Mouse (Mus musculus): Measurements from ENCODE around the gene Sdc3.

Gene Sdc3

DNA sequence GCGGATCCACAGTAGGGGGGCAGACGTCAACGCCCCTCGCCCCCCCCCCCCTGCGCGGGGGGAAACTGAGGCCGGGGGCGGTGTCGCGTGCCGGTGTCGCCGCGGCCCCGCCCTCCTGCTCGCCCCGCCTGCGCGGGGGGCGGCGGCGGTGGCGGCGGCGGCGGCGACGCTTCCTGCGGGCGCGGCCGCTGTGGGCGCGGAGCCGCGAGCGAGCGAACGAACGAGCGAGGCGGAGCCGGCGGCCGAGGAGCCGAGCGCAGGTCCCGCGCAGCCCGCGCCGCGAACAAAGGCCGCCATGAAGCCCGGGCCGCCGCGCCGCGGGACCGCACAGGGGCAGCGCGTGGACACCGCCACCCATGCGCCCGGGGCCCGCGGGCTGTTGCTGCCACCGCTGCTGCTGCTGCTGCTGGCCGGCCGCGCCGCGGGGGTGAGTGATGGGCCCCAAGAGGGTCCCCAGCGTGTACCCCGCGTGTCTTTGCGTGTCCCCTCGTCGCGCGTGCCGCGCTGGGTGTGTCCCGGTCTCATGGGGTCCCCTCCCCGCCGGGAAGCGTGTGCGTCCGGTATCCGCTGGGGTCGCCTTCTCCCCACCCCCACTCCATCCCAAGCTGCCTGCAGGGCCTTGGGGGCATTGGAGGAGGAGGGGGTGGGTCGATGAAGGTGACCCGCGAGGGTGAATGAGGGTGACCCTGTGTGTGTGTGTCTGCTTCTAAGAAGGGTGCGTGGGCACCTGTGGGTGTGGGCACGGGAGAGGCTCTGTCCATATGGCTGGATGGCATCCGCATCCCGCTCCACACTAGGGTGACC, at the start of gene Sdc3:
TSS of gene Sdc3 (plus strand) at position 162 of the 804 bp plus-strand sequence.
- DNase-seq (ENCODE audit: low spot score) = no peak

DNA sequence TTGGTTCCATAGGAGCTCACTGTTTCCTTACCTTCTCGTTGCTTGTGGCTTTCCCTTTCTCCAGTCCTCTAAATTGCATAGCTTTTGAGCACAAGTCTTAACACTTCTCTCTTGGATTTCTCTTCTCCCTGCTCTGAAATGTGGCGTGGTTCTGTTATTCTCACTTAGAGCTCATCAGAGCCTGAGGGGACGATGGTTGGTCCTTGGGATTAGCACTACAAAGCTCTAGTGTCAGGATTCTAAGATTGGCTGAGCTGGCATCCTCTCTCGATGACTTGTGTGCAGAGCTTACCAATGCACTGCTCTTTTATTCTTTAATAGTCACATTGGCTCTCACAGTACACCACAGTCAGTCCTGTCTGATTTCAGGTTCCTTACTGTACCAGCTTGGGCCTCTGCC, 48.3 kb upstream of the Sdc3 start:
- DNase-seq (ENCODE audit: low spot score) = no peak

DNA sequence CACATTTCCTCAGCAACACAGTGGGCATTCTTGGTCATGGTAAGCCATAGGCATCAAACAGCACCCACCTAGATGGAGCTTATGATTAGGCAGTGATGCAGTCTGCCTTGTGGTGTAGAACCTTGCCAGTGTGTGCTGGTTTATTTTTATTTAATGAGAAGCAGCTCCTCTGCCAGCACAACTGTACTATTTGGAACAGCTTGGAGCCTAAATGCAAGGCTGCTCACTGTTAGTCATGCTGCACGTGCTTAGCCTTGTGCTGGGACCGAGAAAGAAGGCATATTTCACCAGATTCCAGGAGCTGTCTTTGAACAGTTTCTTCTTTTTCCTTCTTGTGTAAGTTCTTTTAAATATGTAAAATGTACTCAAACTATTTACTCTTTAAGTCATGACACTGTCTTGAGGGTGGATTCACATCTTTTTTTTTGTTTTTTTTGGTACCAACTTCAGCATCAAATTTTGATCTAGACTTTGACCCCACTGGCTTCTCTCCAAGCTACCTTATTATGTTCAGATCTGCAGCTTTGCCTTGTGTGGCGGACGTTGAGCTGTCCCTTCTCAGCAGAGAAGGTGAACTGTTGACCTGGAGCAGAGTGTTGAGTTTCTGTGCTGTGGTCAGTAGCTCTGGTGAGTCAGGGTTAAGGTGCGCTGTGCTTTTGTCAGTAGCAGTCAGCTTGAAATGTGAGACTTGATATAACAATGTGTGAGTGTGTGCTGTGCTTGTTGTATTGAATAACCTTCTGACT, 46.6 kb upstream of the Sdc3 start:
- peak; percentile 72 for DNase-seq (ENCODE audit: low spot score)

DNA sequence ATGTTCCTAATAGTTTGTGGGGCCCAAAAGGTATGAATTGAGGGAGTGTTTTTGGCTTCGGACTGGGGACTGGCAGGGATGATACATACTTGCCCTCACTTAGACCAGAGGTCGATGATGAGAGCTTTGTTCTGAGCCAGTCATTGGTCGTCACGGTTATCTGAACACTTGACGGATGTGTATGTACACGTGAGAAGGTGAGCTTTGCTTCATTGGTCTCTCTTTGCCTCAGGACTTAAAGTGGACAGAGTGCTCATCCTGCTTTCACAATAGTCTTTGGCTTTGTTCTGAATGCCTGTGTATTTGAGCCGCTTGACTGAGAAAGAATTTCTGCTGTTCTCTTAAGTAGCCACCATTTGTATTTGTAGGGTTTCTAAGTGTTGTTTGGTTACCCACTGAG, 42.8 kb upstream of the Sdc3 start:
- no peak for DNase-seq (ENCODE audit: low spot score)

DNA sequence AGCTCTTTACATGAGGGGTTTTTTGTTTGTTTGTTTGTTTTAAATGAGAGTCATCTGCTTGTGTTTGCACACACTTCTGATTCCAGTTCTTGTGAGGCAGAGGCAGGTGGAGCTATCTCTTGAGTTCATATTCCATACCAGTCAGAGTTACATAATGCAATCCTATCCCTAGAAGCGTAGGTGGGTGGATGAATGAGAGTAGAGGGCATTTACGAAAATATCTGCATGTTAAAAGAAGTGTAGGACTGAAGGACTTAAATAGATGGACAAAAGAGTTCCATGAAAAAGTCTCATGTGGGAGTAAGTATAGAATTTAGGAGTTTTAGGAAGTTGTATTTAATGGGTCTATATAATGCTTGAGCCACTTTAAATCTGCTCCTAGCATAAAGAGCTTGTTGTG, 40.4 kb upstream of the Sdc3 start:
- DNase-seq (ENCODE audit: low spot score) = no peak

DNA sequence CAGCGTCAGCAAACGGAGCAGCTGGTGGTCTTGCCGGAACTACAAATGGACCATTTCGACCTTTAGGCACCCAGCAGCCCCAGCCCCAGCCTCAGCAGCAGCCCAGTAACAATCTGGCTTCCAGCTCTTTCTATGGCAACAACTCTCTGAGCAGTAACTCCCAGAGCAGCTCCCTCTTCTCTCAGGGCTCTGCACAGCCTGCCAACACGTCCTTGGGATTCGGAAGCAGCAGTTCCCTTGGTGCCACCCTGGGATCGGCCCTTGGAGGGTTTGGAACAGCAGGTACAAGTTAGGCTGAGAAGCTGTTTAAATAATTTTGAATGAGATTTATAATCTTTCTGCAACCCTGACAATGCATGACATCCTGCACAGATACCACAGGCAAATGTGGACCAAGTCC, 39.7 kb upstream of the Sdc3 start:
- DNase-seq (ENCODE audit: low spot score) = no peak

DNA sequence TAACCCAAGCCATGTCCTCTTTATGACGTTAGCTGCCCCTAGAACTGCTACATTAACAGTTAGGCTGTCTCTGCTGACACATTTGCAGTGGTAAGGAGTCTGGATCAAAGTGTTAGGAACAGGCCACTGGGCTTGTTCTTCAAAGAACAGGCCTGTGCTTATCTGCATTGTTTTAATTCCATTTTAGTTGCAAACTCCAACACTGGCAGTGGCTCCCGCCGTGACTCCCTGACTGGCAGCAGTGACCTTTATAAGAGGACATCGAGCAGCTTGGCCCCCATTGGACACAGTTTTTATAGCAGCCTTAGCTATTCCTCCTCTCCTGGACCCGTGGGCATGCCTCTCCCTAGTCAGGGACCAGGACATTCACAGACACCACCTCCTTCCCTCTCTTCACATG, 38.6 kb upstream of the Sdc3 start:
- DNase-seq (ENCODE audit: low spot score) = no peak

DNA sequence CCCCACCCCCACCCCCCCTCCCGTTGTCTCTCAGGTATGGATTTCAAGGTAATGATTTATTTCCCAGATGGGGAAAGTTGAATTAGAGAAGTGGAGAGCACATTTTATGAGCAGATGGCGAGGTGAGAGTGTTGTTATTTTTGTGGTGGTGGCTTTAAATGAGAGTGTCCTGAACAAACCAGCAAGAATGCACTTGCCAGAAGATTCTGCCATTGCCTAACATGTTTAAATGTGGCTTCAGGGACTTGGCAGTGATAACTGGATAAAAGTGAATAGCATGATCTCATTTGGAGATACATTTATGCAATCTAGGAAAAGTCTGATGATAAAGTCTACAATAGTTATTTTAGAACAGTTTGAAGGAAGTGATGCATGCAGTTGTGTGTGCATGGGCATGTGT, 37.6 kb upstream of the Sdc3 start:
- DNase-seq (ENCODE audit: low spot score) = no peak

DNA sequence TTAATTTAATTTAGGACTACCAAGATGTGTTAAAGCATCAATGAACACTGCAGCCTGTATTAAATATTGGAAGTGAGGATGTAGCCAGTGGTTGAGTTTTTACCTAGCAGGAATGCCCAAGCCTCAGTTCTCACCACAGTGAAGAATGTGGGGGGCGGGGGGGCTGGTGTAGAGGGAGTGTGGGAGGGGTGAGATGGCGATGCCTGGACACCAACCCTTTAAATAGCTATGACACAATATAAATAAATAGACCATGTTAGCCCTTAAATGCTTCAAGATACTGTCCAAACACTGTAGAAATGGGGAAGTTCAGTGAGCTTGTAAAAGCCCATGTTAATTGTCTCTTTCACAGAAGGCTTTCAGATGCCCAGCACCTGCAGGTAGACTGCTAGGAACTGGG, 32.5 kb upstream of the Sdc3 start:
- no peak for DNase-seq (ENCODE audit: low spot score)

DNA sequence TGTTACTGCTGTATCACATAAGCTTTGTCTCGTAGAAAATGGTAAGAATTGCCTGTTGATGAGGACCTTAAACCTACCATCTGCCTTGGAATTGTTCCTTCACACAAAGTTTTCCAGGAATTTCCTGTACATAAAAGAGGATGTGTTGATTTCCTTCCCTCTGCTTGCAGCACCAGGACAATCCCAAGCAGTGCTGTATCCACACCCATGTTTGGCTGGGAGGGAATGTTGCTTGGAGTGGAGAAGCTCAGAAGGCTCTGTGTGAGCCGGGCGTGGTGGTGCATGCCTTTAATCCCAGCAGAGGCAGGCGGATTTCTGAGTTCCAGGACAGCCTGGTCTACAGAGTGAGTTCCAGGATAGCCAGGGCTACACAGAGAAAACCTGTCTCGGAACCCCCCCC, 30.5 kb upstream of the Sdc3 start:
- DNase-seq (ENCODE audit: low spot score) = no peak

DNA sequence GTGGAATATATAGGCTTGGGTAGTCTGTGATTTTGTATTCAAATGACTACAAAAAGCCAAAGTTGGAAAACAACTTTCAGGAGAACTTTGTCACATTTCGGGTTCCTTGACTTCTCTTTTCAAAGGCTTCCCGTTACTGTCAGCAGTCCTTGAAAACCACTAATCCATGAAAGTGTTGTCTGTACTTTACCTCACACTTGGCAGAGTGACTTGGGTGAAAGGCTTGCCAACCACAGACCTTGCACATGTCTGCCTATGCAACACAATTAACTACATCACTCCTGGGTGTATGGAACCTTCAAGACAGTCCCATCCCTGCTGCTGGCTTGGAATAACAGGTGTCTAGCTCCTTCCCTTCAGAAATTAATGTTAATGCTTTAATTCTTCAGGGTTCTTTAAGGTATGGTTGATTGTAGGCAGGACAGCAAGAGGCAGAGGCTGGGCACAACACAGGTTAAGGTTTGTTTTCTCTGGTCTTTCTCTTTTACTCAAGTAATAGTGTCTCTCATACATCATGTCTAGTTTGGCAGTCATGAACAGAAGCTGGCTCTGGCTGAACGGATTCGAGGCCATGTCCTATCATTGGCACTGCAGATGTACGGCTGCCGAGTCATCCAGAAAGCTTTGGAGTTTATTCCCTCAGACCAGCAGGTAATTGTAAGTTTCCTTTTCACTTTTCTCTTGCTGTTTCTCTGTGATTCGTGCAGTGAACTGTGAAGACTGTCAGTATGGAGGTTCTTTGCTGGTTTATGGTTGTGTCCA, 26.8 kb upstream of the Sdc3 start:
- no peak for DNase-seq (ENCODE audit: low spot score)

DNA sequence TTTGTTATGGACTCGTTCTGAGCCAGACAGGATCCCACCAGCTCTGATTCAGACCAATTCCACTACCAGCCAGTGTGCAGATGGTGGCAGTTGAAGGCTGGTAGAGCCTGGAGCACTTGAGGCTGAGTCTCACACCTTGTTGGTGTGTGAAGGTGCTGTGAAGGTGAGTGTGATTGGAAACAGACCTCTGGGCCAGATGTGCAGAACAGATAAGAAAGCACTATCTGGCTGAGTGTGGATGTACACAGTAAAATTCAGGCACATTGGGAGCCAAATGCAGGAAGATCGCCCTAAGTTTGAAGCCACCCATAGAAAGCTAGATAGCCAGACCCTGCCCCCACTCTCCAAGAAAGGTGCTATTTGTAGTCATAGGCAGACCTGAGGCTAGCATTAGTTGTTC, 25.9 kb upstream of the Sdc3 start:
- DNase-seq (ENCODE audit: low spot score) = no peak

DNA sequence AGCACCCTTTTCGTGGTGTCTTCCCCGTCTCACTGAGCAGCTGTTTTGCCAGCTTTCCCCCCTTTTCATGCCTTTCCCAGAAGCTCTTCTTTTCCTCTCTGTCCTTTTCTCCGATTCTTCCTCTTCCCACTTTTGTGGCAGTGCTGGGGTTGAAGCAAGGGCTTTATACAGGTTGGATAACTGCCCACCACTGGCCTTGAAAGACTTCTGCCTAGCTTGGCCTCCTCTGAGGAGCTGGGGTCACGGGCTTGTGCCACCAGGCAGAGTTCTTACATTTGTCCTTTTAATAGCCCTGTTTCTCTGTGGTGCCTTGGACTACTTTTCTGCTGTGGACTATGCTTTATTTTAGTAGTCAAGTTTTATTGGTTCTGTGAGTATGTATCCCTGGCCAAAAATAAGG, 25.4 kb upstream of the Sdc3 start:
- no peak for DNase-seq (ENCODE audit: low spot score)

DNA sequence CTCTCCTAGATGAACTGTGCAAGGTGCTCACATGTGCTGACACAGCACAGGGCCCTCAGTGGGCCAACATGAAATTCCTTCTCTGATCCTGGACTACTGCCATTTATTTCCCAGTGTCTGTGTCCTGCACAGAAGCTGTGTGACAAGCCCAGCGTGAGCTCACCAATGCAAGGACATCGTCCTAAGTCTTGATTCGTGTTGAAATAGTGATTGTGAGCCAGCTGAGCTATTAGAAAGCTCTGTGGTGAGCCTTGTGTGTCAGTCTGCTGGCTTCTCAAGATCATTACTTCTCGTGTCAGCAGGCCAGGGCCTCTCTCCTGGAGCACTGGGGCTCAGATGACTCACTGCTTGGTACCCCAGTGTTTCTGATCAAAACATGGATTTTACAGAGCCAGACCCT, 18.4 kb upstream of the Sdc3 start:
- no peak for DNase-seq (ENCODE audit: low spot score)

DNA sequence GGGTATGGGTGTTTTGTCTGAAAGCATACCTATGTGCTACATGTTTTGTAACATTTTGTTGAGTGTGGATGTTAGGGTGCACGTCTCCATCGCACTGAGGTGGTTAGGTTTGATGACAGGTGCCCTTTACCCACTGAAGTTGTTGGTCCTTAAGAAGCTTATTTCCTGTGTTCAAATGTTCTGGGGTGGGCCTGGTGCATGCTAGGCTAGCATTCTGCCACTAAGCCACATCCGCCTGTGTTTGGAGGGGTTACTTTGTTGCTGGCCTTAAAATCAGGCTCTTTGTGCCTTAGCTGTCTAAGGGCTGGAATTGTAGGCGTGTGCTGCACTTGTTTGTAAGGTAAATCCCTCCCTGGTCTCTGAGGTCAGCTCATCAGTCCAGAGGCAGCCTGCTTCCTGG, 17.5 kb upstream of the Sdc3 start:
- no peak for DNase-seq (ENCODE audit: low spot score)

DNA sequence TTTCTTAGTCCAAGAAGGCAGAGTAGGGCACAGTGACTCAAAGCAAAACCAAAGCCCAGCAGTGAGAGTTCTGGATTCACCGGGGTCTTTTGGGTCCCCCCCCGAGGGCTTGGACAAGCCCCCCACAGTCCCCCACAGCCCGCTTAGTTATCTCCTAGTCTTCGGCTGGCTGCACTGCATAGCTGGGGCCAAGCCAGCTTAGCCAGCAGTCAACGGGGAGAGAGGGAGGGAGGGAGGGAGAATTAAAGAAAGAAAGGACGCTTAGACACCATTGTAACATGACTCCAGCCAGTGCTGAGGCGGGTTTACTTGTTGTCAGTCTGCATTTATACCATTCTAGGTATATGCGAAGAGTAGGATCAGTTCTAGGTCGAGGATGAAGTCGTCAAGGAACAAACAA, 14.7 kb upstream of the Sdc3 start:
- no peak for DNase-seq (ENCODE audit: low spot score)

DNA sequence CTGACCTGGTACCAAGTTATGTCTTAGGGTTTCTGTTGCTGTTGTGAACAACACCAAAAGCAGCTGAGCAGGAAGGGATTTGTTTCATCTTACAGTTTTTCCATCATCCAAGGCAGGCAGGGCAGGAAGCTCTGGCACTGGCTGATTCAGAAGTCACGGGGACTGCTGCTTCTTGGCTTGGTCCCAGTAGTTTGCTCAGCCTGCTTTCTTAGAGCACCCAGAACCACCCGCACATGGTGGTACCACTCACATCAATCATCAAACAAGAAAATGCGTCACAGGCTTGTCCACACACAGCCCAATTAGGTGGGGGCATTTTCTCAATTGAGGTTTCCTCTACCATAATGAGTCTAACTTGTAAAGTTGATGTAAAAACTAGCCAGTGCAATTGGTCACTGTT, 13.3 kb upstream of the Sdc3 start:
- DNase-seq (ENCODE audit: low spot score) = no peak

DNA sequence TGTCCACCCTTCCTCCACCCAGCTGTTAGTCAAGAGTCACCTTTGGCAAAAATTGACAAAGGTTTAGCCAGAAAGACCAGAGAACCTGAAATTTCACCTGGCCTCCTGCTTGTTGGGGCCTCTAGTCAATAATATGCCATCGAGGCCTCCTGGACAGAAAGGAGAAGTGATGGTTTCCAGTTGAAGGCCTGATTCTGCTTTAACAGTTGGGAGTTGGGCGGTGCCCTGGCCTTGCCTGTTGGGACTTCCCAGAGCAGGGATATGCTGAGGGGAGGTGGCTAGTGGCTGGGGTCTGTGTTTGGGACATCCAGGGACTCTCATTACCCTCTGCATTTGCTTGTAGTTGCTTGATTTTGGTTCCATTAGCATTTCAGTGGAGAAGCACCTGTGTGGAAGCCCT, 9.8 kb upstream of the Sdc3 start:
- no peak for DNase-seq (ENCODE audit: low spot score)

DNA sequence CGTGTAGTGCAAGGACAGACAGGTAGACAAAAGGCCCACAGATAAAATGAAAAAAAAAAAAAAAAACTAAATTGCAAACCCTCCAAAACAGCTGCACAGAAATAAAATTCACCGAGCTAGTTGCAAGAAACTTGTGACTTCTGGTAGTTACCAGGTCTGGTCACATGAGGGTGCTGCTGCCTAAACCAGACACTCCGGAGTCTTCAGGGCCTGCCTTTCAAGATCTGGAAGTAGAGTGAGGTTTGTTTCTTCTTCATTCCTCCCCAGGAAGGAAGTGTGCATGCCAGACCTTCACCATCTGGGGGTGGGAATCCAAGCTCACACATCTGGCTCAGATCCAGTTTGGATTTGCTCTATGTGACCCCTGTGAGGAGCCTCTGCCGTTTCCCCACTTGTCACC, 7.6 kb upstream of the Sdc3 start:
- DNase-seq (ENCODE audit: low spot score) = peak; percentile 42

DNA sequence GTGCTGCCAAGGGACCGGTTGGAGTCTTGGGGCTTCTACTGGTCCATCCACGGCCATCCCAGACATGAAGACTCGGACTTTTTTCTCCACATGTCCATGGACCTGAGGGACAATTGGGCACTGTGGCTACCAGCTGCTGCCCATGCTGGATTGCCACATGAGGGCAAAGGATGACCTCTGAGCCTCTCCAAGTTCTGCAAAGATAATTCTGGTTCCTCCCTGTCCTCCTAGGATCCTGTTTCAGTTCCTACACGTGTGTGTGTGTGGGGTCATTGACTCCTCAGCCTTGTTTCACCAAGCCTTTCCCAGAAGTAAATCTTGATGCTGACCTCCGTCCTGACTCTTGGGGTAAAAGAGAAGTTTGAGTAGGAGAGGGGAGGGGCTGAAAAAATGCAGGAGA, 4.8 kb upstream of the Sdc3 start:
- DNase-seq (ENCODE audit: low spot score) = no peak

DNA sequence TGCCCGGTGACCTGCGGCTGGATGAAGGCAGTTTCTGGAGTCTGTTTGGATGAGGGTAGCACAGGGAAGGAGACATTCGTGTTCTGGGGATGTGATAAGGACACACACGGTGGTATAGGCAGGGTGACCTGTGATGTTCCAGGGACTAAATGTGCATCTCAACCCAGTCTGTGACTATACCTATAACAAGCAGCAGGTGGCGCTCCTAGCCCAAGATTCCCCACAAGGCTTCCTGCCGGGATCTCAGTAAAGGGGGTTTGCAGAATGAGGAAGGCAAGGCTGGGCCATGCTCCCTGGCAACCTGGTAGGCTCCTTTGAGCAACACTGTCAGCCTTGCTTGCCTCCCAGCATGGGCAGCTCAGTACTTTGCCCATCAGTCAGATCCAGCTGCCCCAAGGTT, 2.2 kb upstream of the Sdc3 start:
- peak; percentile 90 for DNase-seq (ENCODE audit: low spot score)

DNA sequence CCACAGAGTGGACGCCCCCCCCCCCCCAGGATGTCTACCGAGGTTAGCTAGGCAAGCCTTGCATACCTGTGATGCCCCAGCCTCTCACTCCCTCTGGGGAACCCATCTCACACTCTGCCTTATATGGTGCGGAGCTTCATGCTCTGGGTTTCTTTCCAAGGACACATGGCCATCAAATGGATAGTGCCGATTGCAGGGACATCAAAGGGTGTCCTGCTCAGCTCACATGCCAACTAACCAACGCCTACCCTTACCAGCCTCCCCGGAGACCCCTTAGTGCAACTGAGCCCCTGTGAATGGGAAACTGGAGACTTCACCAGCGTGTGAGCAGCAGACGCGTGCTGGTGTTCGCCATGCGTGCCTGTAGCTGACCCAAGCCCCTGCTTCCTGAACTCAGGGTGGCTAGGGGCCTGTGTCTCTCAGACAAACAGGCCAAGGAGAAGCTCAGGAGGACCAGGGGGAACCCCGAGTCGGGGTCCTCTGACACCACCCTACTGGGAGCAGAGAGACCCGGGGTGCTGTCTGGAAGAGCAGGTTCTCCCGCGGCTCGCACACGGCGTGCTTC, 444 bp upstream of the Sdc3 start:
- DNase-seq (ENCODE audit: low spot score) = no peak

DNA sequence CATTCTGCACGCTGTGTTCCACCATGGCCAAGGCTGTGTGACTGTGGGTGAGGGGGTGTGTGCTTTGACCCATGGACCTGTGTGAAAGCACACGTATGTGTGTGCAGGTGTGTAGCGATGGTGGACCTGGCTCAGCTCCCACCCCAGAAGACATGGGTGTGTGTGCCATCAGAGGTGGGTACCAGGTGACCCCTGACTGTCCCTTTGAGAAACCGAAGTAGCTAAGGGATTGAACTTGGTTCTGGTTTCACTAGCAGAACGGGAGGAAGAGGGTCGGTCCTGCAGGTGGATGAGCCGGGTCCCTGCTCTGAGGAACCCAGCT, 804 bp downstream of the Sdc3 start:
- no peak for DNase-seq (ENCODE audit: low spot score)

Data from layer of hippocampus, adult 9-10 months (tissue).